Mouse (Mus musculus) right cerebral cortex, postnatal 4 days (tissue): ENCODE data around the gene C3.
A peak's percentile ranks its signal among the peaks of the same experiment; 100 is the strongest.

Experiments
- DNase-seq: peaks from one replicate; pipeline ENCODE4 v3.0.0-alpha.2; 2022

The C3 gene

DNA sequence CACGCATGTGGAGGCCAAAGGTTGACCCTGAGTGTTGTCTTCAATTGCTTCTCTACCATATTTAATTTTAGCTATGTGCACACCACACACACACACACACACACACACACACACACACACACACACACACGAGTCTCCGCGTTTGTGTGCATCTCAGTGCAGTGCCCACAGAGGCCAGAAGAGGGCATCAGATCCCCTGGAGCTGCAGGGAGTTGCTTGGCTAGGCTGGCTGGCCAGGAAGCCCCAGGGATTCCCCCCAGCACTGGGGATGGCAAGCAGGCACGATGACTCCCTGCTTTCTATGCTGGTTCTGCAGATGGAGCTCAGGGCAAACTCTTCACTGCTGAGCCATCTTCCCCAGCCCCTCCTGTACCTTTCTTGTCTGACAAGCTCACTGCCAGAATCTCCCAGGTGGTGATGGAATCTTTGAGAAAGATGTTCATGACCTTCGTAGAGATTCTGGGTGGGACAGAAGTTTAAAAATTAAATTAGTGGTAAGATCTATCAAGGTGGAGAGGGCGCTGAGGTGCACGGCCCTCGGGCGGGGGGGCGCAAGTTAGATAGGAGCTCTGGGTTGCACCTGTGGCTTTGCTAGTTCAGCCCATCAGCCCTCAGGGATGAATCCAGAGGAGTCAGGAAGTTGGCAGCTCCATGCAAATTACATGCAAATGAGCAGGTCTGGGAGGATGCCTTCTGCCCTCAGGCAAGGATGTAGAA lies 8.6 kb downstream of the C3 start:
- peak; percentile 81 for DNase-seq

GRCm38 (mm10) chr17:57218335-57218900 lies 9.5 kb downstream of the C3 start:
- DNase-seq = no peak

DNA sequence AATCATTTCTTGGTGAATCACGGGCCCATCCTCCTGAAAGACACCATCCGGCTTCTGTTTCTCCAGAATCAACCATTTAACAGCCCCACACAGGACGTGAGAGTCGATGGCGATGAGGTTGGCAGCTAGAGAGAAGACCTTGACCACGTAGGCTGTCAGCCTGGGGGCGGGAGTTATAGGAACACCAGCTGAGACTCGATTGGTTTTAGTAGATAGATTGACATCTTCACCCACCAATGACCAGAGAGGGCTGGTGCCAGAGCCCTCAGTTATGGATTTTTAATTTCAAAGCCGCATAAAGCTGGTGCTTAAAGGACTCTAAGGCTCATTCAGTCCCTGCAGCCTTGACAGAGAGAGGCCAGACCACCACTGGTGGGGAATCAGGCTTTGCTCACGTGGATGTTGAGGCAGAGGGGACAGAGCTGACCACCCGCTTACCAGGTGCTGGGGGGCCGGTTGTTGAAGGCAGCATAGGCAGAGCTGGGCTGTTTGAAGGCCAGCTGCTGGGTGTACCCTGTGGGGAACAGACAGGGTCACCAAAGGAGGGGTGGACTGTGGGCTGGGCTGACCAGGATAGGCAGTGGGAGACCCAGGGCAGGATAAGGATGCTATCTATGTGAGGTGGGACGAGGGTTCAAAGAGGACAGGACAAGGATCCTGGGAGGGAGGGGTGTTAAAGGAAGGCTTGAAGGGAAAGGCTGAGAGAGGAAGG lies 13.1 kb downstream of the C3 start:
- no peak for DNase-seq

GRCm38 (mm10) chr17:57211501-57211900 lies 16.4 kb downstream of the C3 start:
- no peak for DNase-seq

DNA sequence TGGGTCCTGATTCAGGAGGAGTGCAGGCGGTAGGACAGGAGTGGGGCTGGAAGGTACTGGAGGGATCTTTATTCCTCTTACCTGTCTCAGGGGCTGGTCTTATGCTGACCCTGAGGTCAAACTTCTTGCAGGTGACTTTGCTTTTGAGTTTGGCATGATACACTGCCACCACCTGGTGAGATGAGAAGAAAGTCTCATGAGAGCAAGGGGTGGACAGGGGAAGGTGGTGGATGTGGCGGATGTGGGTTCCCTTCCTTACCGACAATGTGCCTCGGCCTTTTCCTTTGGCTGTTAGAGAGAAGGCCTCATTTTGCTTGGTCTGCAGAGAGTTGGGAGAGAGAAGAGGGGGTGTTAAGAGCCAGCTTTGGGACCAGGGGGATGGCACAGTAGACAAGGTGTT lies 18.6 kb downstream of the C3 start:
- no peak for DNase-seq

DNA sequence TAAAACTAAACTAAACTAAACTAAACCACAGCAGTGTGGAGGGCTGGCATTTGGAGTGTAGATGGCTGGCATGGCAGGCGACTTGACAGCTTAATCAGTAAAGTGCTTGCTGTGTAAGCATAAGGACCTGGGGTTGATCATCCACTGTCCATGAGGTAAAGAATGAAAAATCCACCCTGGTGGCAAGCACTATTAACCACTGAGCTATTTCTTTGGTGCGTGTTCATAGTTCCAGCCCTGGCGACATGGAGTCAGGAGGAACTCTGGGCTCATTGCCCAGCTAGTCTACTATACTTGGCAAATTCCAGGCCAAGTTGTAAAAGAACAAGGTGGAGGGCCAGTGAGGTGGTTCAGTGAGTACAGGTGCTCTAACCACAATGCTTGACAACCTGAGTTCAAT lies 20.0 kb downstream of the C3 start:
- DNase-seq = no peak

- no peak for DNase-seq
Observed at GRCm38 (mm10) chr17:57201841-57202724, 25.9 kb downstream of the C3 start.

- DNase-seq = no peak
Observed at GRCm38 (mm10) chr17:57198252-57198651, 29.7 kb downstream of the C3 start.

DNA sequence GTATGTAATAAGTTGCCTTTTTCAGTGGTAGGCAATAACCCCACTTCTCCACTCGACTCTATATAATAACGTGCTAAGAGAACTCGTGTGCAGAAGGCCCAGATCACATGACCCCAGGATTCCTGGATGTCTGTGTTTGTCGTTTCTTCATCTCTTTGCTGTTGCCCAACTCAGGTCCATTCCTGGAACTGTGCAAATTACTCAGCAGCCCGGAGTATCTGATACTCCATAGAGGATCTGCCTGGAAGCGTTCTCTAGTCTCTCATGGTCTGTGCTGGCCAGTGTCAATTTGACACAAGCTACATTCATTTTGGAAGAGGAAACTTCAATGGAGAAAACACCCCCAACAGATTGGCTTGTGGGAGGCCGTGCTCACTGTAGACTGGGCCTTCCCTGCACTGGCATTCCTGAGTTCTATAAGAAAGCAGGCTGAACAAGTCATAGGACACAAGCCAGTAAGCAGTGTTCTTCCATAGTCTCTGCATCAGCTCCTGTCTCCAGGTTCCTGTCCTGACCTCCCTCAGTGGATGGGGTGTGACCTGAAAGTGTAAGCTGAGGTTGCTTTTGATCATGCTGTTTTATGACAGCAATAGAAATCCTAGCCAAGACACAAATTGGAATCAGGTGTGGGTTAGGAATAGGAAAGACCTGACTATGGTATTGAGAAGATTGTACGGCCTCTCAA lies 32.5 kb downstream of the C3 start:
- no peak for DNase-seq

GRCm38 (mm10) chr17:57194771-57195170 lies 33.2 kb downstream of the C3 start:
- no peak for DNase-seq

DNA sequence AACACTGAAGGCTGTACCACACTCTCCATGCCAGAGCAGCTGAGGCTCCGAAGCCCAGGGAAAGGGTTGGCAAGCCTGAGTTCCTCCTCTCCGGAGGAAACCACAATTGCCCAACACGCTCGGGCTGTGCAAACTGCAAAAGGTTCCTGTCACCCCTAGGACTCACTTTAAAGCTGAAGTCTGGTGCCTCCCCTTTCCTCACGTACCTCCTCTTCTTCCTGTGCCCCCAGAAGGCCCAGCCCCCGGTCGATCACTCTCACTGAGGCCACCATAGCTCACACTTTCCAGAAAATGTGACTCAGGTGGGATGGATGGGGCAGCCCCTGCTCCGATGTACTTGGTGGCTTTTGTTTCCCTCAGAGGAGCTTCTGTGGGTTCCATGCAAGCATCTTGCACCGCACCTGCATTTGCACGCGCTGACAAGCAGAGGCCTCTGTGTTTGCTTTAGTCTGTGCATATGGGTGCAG lies 33.9 kb downstream of the C3 start, which contains the start of gene Tnfsf14:
Tnfsf14 (minus strand) TSS at position 137 of the 467 bp plus-strand sequence.
- no peak for DNase-seq

GRCm38 (mm10) chr17:57188510-57189192 lies 39.3 kb downstream of the C3 start:
- no peak for DNase-seq

DNA sequence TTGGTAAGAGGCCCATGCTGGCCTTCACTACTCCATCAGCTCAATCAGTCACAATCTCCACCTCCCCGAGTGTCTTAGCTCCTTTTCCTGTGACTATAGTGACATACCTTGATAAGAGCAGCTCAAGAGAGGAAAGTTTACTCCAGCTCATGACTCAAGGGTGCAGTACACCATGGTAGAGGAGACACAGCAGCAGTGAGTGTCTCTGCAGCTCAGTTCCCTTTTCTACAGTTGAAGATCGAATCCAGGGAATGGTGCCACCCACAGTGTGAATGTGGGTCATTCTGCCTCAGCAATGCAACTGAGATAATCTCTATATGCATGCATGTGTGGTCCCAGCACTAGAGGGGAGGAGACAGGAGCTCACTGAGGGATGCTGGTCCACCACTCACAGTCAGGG lies 42.3 kb downstream of the C3 start:
- DNase-seq = no peak

DNA sequence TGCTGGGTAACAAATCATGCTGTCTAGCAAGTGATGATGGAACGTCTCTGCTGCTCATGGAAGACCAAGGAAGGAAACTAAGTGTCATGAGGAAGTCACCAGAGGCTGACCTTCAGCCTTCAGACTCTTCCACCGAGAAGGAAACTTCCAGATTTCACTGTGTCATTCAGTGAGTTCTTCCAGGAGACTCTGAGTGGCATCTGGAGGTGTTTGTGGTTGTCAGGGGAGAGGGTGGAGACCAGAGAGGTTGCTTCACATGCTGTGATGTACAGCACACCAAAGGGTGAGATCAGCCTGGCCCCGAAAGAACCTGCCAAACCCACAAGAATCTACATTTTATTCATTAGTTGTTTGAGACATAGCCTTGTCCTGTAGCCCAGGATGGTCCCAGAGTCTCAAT lies 45.1 kb downstream of the C3 start:
- no peak for DNase-seq

- no peak for DNase-seq
Observed at GRCm38 (mm10) chr17:57180363-57180762, 47.6 kb downstream of the C3 start.

GRCm38 (mm10) chr17:57173351-57173750 lies 54.6 kb downstream of the C3 start:
- DNase-seq = no peak

- no peak for DNase-seq
Observed at GRCm38 (mm10) chr17:57172378-57172777, 55.6 kb downstream of the C3 start.

GRCm38 (mm10) chr17:57170616-57171260 lies 57.2 kb downstream of the C3 start:
- DNase-seq = no peak

DNA sequence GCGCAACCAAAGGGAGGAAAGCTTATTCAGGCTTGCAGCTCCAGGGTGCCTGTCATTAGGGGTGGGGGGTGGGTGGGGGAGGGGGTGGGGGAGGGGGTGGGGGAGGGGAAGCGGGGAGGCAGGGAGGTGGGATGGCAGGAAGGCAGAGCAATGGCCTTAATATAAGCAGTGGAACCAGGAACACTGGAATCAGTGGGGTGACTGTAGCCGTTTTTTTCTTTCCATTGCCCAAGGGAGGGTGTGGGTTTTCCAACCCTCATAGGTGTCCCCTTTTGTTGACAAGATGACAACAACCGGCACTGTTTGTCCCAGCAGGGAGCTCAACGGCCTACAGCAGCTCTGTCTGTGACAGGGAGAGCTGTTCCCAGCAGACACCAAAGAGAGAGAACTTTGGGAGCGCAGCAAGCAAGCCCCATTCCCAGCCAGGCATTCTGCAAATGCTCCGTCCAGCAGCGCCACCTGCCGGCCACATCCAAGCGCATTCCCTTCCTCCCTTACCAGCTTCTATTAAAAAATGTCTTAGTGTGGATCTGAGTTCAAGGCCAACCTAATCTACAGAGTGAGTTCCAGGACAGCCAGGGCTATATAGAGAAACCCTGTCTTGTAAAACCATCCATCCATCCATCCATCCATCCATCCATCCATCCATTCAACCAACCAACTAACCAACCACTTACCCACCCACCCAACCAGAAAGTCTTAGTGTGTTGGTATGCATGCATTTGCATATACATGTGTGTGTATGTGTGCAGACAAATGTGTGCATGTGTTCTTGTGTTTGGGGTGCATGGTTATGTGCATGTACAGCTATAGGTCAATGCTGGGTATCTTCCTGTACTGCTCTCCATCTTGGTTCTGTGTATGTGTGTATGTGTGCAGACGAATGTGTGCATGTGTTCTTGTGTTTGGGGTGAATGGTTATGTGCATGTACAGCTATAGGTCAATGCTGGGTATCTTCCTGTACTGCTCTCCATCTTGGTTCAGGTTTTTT lies 60.8 kb downstream of the C3 start:
- DNase-seq = peak; percentile 97
